Mouse (Mus musculus) kidney, embryonic 14.5 days (tissue): ENCODE results near the gene Prkaca. TPM values are rescaled to one million over a fixed set of nuclear protein-coding genes. Genes with fewer than 3 reads are reported as not detected.
A peak's percentile ranks its signal among the peaks of the same experiment; 100 is the strongest.

Experiments
- ATAC-seq: fragments of 200-750 bp; cut with Nextera tagmentation; 2 replicates; pipeline ENCODE4 v1.8.0; 2017; ENCODE audit warnings: moderate number of reproducible peaks, mild to moderate bottlenecking, moderate TSS enrichment, moderate library complexity; ENCODE audit not compliant: low FRiP score, low TSS enrichment
- H3K27ac ChIP-seq: fragments of 300-500 bp; sonication (generic); 2 replicates; pipeline ENCODE4 v1.5.1; 2014; ENCODE audit warnings: low read depth, mild to moderate bottlenecking, low read length, moderate library complexity, mixed read lengths
- H3K27me3 ChIP-seq: fragments of 300-500 bp; sonication (generic); 2 replicates; pipeline ENCODE4 v1.6.1; 2014; ENCODE audit warnings: mild to moderate bottlenecking, low read length; ENCODE audit not compliant: control insufficient read depth, insufficient read depth
- H3K36me3 ChIP-seq: fragments of 300-500 bp; sonication (generic); 2 replicates; pipeline ENCODE4 v1.6.1; 2014; ENCODE audit warnings: low read length, mixed read lengths; ENCODE audit not compliant: control insufficient read depth, insufficient read depth
- H3K4me1 ChIP-seq: fragments of 300-500 bp; sonication (generic); 2 replicates; pipeline ENCODE4 v1.6.1; 2014; ENCODE audit warnings: low read length, mixed read lengths; ENCODE audit not compliant: control insufficient read depth, insufficient read depth
- H3K4me2 ChIP-seq: fragments of 300-500 bp; sonication (generic); replicated peaks from 2 replicates; pipeline ENCODE4 v1.6.1; 2014; ENCODE audit warnings: low read depth, mild to moderate bottlenecking, low read length
- H3K4me3 ChIP-seq: fragments of 300-500 bp; sonication (generic); 2 replicates; pipeline ENCODE4 v1.5.1; 2014; ENCODE audit warnings: mild to moderate bottlenecking, low read length
- H3K9ac ChIP-seq: fragments of 300-500 bp; sonication (generic); 2 replicates; pipeline ENCODE4 v1.6.1; 2014; ENCODE audit warnings: low read depth, mild to moderate bottlenecking, low read length, moderate library complexity
- H3K9me3 ChIP-seq: fragments of 300-500 bp; sonication (generic); 2 replicates; pipeline ENCODE4 v1.6.1; 2016; ENCODE audit warnings: low read length; ENCODE audit not compliant: control insufficient read depth
- WGBS: fragments of 180-500 bp; shearing (Covaris S2); extraction: QIAGEN DNeasy Blood & Tissue Kit; methylation state at CpG from one replicate; pipeline ENCODE4 v1.1.7; 2014; 5-methylcytosine and 5-hydroxymethylcytosine counted together
- polyA plus RNA-seq: library from polyadenylated mRNA; unstranded; fragments of >200 nt; fragmentation: Nextera tagmentation; extraction: Ambion mirVana; gene quantifications from 2 replicates; pipeline ENCODE4 v1.2.1, GENCODE M21; 2014

The Prkaca gene
- polyA plus RNA-seq, 1 experiment from 2014 or later, result 123 TPM

DNA sequence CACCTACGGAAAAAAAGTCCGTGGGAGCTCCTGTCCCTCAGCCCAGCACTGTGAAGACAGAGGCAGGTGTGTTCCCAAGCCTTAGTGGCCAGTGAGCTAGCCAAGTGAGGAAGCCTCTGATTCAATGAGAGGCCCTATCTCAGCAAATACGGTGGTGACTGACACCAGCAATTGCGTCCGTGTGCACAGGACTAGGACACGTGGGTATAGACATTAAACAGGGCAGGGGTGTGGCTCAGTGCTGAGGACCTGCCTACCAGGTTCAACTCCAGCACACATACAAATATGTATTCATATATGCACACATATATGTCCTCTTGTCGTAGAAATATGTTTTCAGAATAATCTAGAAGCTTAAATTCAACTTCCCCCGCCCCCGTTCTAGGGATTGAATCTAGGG lies 46.9 kb downstream of the Prkaca start:
- peaks cover 32% of the 10 kb centered on the region for H3K4me1 ChIP-seq
- H3K27ac ChIP-seq, result no peak overlapping the region
- no peaks in the 10 kb centered on the region for H3K27me3 ChIP-seq
- no peaks in the 10 kb centered on the region for H3K36me3 ChIP-seq
- WGBS, result 82% methylated on average over 9 of the region's 9 CpGs
- no peak overlapping the region for H3K4me3 ChIP-seq
- ATAC-seq, result no peak
- H3K4me2 ChIP-seq, result no peak overlapping the region
- no peaks in the 10 kb centered on the region for H3K9me3 ChIP-seq
- H3K9ac ChIP-seq, result no peak overlapping the region

DNA sequence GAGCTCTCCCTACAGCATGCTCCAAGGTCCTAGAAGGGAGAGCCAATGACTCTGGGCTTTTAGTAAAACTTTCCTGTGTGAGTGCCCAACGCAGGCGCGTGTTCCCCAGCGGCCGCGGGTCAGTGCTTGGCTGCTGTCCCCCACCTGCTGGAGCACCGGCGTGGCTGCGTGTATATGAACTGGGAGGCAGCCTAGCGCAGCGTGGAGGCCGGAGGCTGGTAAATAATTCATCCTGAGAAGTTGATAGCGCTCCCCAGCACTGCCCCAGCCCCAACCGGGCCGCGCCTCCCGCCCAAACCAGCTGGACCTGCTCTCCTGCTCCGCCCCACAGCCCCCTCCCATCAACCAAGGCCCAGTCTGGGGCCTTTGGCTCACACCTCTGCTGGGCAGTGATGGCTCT lies 48.3 kb downstream of the Prkaca start, which contains the start of gene Palm3:
Gene Palm3, plus strand, starts transcription at position 376 of the 400 bp plus-strand sequence.
- Histone ChIP-seq H3K4me2 (peak within 1 kb of the TSS; percentile 41), H3K9ac (peak within 1 kb of the TSS; percentile 44), H3K36me3 (no peaks in the 10 kb centered on the region), H3K4me3 (peak within 1 kb of the TSS; percentile 23), H3K27ac (peak within 1 kb of the TSS; percentile 78), H3K9me3 (no peaks in the 10 kb centered on the region), H3K27me3 (no peaks in the 10 kb centered on the region), H3K4me1 (peaks cover 39% of the 10 kb centered on the region)
- peak; percentile 85 for ATAC-seq
- 4% methylated on average over 18 of the region's 18 CpGs for WGBS

DNA sequence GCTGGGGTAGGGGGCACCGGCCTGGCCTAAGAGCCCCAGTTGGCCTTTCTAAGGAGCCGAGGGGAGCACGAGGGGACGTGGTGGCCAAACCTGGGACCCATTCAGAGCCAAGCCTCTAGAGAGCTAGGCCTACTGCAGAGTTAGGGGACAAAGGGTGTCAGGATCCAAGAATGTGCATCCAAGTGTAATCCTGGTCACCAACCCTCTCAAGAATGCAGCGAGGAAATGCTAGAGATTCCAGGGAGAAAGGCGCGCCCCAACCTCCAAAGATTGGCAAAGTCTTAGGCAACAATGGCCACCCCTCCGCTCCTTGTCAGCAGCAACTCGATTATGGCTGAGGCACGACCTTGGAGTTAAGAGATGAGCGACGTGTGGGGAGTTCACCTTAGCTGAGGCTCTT lies 48.8 kb downstream of the Prkaca start:
- 32% methylated on average over 12 of the region's 12 CpGs for WGBS
- Histone ChIP-seq H3K4me3 (peak overlapping the region; percentile 23), H3K4me1 (peaks cover 44% of the 10 kb centered on the region)

DNA sequence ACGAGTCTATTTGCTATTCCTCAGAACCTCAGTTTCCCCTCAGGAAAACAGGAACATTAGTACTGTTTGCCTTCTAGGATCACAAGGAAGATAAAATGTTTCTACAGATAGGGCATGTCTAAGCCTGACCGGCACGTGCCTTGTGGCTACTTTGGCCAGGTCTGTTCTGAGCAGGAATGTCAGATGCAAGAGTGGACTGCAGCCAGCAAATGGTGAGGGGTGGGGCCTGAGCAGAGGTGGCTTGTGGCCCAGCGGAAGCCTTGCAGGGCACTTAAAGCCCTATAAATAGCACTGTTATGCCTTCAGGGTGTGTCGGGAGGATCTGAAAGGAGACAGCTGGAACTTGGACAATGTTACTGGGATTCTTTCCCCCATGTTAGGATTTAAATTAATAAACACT lies 50.3 kb downstream of the Prkaca start:
- 8% methylated on average over 5 of the region's 5 CpGs for whole genome bisulfite sequencing
- no peak for ATAC-seq
- Histone ChIP-seq H3K9ac (no peak overlapping the region), H3K27ac (no peak overlapping the region), H3K4me3 (no peak overlapping the region), H3K36me3 (no peaks in the 10 kb centered on the region), H3K4me2 (peak overlapping the region; percentile 41), H3K9me3 (no peaks in the 10 kb centered on the region), H3K27me3 (peaks cover 5% of the 10 kb centered on the region), H3K4me1 (peaks cover 45% of the 10 kb centered on the region)

More for the DNA sequence above, 48.8 kb downstream of the Prkaca start:
- H3K27ac ChIP-seq, result peak overlapping the region; percentile 78
- ATAC-seq, result no peak; the same call in 1 of the 2 replicates
- peak overlapping the region; percentile 41 for H3K4me2 ChIP-seq
- peaks cover 1% of the 10 kb centered on the region for H3K27me3 ChIP-seq
- H3K9me3 ChIP-seq, result no peaks in the 10 kb centered on the region
- peak overlapping the region; percentile 44 for H3K9ac ChIP-seq
- no peaks in the 10 kb centered on the region for H3K36me3 ChIP-seq

DNA sequence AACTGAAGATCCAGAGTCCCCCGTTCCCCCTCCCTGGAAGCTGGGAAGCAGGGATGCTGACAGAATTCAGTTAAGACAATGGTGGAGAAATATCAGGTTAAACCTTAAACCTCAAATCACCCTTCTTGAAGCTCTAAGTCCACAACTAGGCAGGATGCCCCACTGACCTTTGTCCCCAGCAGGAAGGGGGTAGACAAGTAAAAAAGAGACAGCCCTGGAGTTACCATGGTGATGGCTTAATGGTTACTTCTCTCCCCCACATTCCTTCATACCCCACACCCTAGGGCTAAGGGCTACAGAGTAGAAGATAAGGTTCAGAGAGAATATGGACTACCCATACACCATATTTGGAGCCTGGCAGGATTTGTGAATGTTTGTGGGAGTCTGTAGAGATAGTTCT lies 50.8 kb downstream of the Prkaca start:
- Histone ChIP-seq H3K27me3 (peaks cover 5% of the 10 kb centered on the region), H3K4me3 (no peak overlapping the region), H3K9ac (no peak overlapping the region), H3K4me2 (peak overlapping the region; percentile 19; the same call in 1 of the 2 replicates), H3K27ac (no peak overlapping the region), H3K36me3 (no peaks in the 10 kb centered on the region; the same call in 1 of the 2 replicates), H3K9me3 (no peaks in the 10 kb centered on the region), H3K4me1 (peaks cover 45% of the 10 kb centered on the region)
- ATAC-seq, result no peak
- 24% methylated on average over 1 of the region's 1 CpGs for WGBS

DNA sequence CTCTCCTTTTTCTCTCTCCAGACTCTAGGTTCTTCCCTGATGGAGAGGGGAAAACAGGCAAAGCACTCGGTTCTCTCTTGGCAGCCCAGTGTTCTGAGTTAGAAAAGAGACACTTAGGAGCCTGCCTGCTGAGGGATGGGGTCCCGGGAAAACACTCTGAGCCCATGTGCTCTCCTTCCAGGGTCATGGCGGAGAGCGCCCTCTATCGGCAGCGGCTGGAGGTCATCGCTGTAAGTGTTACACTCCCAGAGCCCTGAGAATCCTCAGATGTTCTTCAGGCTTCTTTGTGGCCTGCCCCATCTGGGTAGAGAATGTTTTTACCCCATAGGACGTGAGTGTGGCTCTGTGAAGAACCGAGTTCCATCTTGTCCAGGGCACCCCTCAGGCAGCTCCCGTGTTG lies 51.4 kb downstream of the Prkaca start:
- Histone ChIP-seq H3K9me3 (no peaks in the 10 kb centered on the region), H3K9ac (no peak overlapping the region), H3K27ac (no peak overlapping the region), H3K4me3 (no peak overlapping the region), H3K4me2 (peak overlapping the region; percentile 13; the same call in 1 of the 2 replicates), H3K27me3 (peaks cover 5% of the 10 kb centered on the region), H3K4me1 (peaks cover 45% of the 10 kb centered on the region), H3K36me3 (no peaks in the 10 kb centered on the region; the same call in 1 of the 2 replicates)
- ATAC-seq, result no peak
- 15% methylated on average over 10 of the region's 10 CpGs for WGBS

DNA sequence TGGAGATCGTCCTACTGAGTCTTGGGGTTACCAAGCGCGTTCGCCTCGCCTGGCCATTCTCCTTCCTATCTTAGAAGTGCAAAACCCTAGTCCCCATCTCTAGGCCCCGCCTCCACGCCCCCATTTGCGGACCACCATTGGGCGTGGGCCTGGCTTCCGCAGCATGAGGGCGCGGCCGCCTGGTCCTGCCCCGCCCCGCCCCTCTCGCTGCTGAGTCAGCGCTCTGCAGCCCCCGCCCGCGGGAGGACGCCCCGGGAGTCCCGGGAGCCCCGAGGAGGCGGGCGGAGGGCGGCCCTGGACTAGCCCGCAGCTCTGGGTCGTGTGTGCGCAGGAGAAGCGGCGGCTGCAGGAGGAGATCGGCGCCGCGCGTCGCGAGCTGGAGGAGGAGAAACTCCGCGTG lies 53.1 kb downstream of the Prkaca start:
- Histone ChIP-seq H3K9me3 (no peaks in the 10 kb centered on the region), H3K27me3 (peaks cover 5% of the 10 kb centered on the region), H3K27ac (no peak overlapping the region), H3K36me3 (no peaks in the 10 kb centered on the region; the same call in 1 of the 2 replicates), H3K9ac (peak overlapping the region; percentile 52), H3K4me3 (peak overlapping the region; percentile 52), H3K4me1 (peaks cover 45% of the 10 kb centered on the region), H3K4me2 (peak overlapping the region; percentile 81)
- under 1% methylated on average over 41 of the region's 41 CpGs for WGBS
- peak; percentile 61 for ATAC-seq

DNA sequence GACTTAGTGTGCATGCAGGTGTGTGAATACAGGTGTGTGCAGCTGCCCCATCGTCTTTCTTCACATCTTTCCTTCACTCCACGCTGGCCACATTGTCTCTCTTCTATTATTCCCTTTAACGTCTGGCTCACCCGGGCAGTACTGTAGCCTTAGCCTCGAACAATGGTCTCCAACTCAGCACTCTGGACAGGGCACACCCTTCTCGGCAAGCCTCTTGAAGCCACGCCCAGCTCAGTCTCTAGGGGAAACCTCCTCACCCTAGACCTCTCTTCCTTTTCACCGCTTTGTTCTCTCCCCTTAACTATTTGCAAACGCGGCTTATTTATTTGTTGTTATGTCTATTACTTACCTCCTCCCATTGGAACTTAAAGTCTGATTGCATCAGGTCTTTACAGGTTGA lies 54.7 kb downstream of the Prkaca start:
- H3K36me3 ChIP-seq, result no peaks in the 10 kb centered on the region; the same call in 1 of the 2 replicates
- ATAC-seq, result no peak
- peaks cover 31% of the 10 kb centered on the region for H3K4me1 ChIP-seq
- H3K4me3 ChIP-seq, result no peak overlapping the region
- H3K27ac ChIP-seq, result no peak overlapping the region
- peaks cover 5% of the 10 kb centered on the region for H3K27me3 ChIP-seq
- H3K9me3 ChIP-seq, result no peaks in the 10 kb centered on the region
- no peak overlapping the region; the same call in 1 of the 2 replicates for H3K9ac ChIP-seq
- WGBS, result 20% methylated on average over 10 of the region's 10 CpGs
- no peak overlapping the region for H3K4me2 ChIP-seq

DNA sequence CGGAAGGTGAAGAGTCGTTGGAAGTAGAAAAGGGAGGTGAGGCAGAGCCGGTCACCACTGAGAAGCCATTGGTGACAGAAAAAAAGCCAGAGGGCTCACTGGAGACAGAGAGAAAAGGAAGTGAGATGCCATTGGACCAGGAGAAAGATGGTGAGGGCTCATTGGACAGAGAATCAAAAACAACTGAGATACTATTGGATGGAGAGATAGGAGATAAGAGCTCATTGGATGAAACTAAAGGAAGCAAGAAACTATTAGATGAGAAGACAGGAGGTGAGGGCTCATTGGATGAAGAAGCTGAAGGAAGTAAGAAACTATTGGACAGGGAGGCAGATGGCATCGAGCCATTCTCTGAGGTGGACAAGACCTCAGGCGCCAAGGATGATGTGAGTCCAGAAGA lies 56.5 kb downstream of the Prkaca start:
- H3K36me3 ChIP-seq, result no peaks in the 10 kb centered on the region; the same call in 1 of the 2 replicates
- peaks cover 13% of the 10 kb centered on the region for H3K4me1 ChIP-seq
- no peak overlapping the region for H3K4me3 ChIP-seq
- peaks cover 5% of the 10 kb centered on the region for H3K27me3 ChIP-seq
- 91% methylated on average over 5 of the region's 5 CpGs for WGBS
- ATAC-seq, result no peak
- H3K9me3 ChIP-seq, result no peaks in the 10 kb centered on the region
- H3K9ac ChIP-seq, result no peak overlapping the region
- H3K27ac ChIP-seq, result no peak overlapping the region
- no peak overlapping the region for H3K4me2 ChIP-seq
